Mouse (Mus musculus): ENCODE results near the gene Gm20388. TPM values are rescaled to one million over a fixed set of nuclear protein-coding genes. Genes with fewer than 3 reads are reported as not detected.
A peak's percentile ranks its signal among the peaks of the same experiment; 100 is the strongest.

Gene Gm20388
- 18.7 and 24.4 TPM in 2 replicates for polyA plus RNA-seq (2012; rRNA removed)

- H3K27ac ChIP-seq (ENCODE audit: insufficient read depth, low read length) = peak within 1 kb of the TSS; percentile 95
- WGBS = under 1% methylated on average over 90 of the region's 97 CpGs
- H3K27me3 ChIP-seq (ENCODE audit: control insufficient read depth, insufficient read depth, low read length) = no peaks in the 10 kb centered on the region
- H3K4me3 ChIP-seq (replicated peaks; ENCODE audit: insufficient read depth, low read depth, low read length) = peak within 1 kb of the TSS; percentile 88
- DNase-seq = peak; percentile 92 to 98
- peaks cover 4% of the 10 kb centered on the region for H3K4me1 ChIP-seq (ENCODE audit: control insufficient read depth, insufficient read depth, low read length)
- TF ChIP-seq CTCF (IDR thresholded peaks at IDR 0.05; ENCODE audit: borderline replicate concordance, insufficient read depth, low read depth, low read length) (no peak), POLR2A (IDR thresholded peaks at IDR 0.05; ENCODE audit: borderline replicate concordance, insufficient read depth, low read length) (peak; percentile 82)
These were observed at the start of gene Gm20388 for GRCm38 (mm10) chr8:119910547-119911257. Gene Gm20388 (plus strand): TSS chr8:119910841.

- Histone ChIP-seq H3K4me3 (replicated peaks; ENCODE audit: insufficient read depth, low read depth, low read length) (peak within 1 kb of the TSS; percentile 81), H3K27ac (ENCODE audit: insufficient read depth, low read length) (peak within 1 kb of the TSS; percentile 36), H3K4me1 (ENCODE audit: control insufficient read depth, insufficient read depth, low read length) (no peaks in the 10 kb centered on the region), H3K27me3 (ENCODE audit: control insufficient read depth, insufficient read depth, low read length) (no peaks in the 10 kb centered on the region)
- 2% methylated on average over 35 of the region's 35 CpGs for WGBS
- TF ChIP-seq CTCF (IDR thresholded peaks at IDR 0.05; ENCODE audit: borderline replicate concordance, insufficient read depth, low read depth, low read length) (no peak), POLR2A (IDR thresholded peaks at IDR 0.05; ENCODE audit: borderline replicate concordance, insufficient read depth, low read length) (peak; percentile 69)
- peak; percentile 96 to 97 for DNase-seq
These were observed 48.8 kb upstream of the Gm20388 start, which contains the start of gene Klhl36 for GRCm38 (mm10) chr8:119861706-119862389. Gene Klhl36 (plus strand): TSS chr8:119862266.

GRCm38 (mm10) chr8:119862390-119862734, 48.3 kb upstream of the Gm20388 start:
- Histone ChIP-seq H3K4me1 (ENCODE audit: control insufficient read depth, insufficient read depth, low read length) (no peaks in the 10 kb centered on the region), H3K27me3 (ENCODE audit: control insufficient read depth, insufficient read depth, low read length) (no peaks in the 10 kb centered on the region), H3K27ac (ENCODE audit: insufficient read depth, low read length) (peak overlapping the region; percentile 36), H3K4me3 (replicated peaks; ENCODE audit: insufficient read depth, low read depth, low read length) (peak overlapping the region; percentile 81)
- no peak for DNase-seq
- under 1% methylated on average over 19 of the region's 19 CpGs for WGBS
- no peak for TF ChIP-seq CTCF (IDR thresholded peaks at IDR 0.05; ENCODE audit: borderline replicate concordance, insufficient read depth, low read depth, low read length)
- no peak for TF ChIP-seq POLR2A (IDR thresholded peaks at IDR 0.05; ENCODE audit: borderline replicate concordance, insufficient read depth, low read length)

DNA sequence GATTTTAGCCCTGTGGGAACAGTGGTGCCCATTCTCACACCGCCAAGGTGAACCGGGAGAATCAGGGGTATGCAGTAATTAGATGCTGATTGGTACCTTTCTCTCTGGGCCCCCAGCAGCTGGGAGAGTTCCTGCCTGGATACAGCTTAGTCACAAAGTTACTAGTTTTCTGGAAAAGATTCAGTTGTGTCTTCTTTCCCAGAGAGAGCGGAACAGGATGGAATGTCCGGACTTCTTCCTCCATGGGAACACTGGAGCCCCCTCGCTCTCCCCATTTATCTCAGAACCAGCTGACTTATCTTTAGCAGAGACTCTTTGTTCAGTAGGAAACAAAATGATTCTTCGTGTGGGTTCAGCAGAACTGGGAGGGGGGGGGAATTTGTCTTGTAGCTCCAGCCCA, 47.9 kb upstream of the Gm20388 start:
- 40% methylated on average over 6 of the region's 6 CpGs for WGBS
- no peaks in the 10 kb centered on the region for H3K4me1 ChIP-seq (ENCODE audit: control insufficient read depth, insufficient read depth, low read length)
- no peak for TF ChIP-seq CTCF (IDR thresholded peaks at IDR 0.05; ENCODE audit: borderline replicate concordance, insufficient read depth, low read depth, low read length)
- no peak for TF ChIP-seq POLR2A (IDR thresholded peaks at IDR 0.05; ENCODE audit: borderline replicate concordance, insufficient read depth, low read length)
- DNase-seq = no peak
- peak overlapping the region; percentile 81 for H3K4me3 ChIP-seq (replicated peaks; ENCODE audit: insufficient read depth, low read depth, low read length)
- H3K27ac ChIP-seq (ENCODE audit: insufficient read depth, low read length) = no peak overlapping the region
- H3K27me3 ChIP-seq (ENCODE audit: control insufficient read depth, insufficient read depth, low read length) = no peaks in the 10 kb centered on the region

- Histone ChIP-seq H3K27ac (ENCODE audit: insufficient read depth, low read length) (no peak overlapping the region), H3K27me3 (ENCODE audit: control insufficient read depth, insufficient read depth, low read length) (no peaks in the 10 kb centered on the region), H3K4me1 (ENCODE audit: control insufficient read depth, insufficient read depth, low read length) (no peaks in the 10 kb centered on the region), H3K4me3 (replicated peaks; ENCODE audit: insufficient read depth, low read depth, low read length) (no peak overlapping the region)
- TF ChIP-seq CTCF (IDR thresholded peaks at IDR 0.05; ENCODE audit: borderline replicate concordance, insufficient read depth, low read depth, low read length) (no peak), POLR2A (IDR thresholded peaks at IDR 0.05; ENCODE audit: borderline replicate concordance, insufficient read depth, low read length) (no peak)
- WGBS = 77% methylated on average over 20 of the region's 20 CpGs
- DNase-seq = no peak
These were observed 41.0 kb upstream of the Gm20388 start for GRCm38 (mm10) chr8:119869616-119870015.

GRCm38 (mm10) chr8:119873181-119873580, 37.5 kb upstream of the Gm20388 start:
- TF ChIP-seq POLR2A (IDR thresholded peaks at IDR 0.05; ENCODE audit: borderline replicate concordance, insufficient read depth, low read length) = no peak
- no peak for TF ChIP-seq CTCF (IDR thresholded peaks at IDR 0.05; ENCODE audit: borderline replicate concordance, insufficient read depth, low read depth, low read length)
- Histone ChIP-seq H3K27ac (ENCODE audit: insufficient read depth, low read length) (no peak overlapping the region), H3K4me3 (replicated peaks; ENCODE audit: insufficient read depth, low read depth, low read length) (no peak overlapping the region), H3K27me3 (ENCODE audit: control insufficient read depth, insufficient read depth, low read length) (no peaks in the 10 kb centered on the region), H3K4me1 (ENCODE audit: control insufficient read depth, insufficient read depth, low read length) (no peaks in the 10 kb centered on the region)
- 95% methylated on average over 1 of the region's 1 CpGs for WGBS
- no peak for DNase-seq

- H3K4me1 ChIP-seq (ENCODE audit: control insufficient read depth, insufficient read depth, low read length) = peaks cover 7% of the 10 kb centered on the region
- whole genome bisulfite sequencing = 65% methylated on average over 6 of the region's 6 CpGs
- no peak for DNase-seq
- H3K4me3 ChIP-seq (replicated peaks; ENCODE audit: insufficient read depth, low read depth, low read length) = no peak overlapping the region
- no peak overlapping the region for H3K27ac ChIP-seq (ENCODE audit: insufficient read depth, low read length)
- H3K27me3 ChIP-seq (ENCODE audit: control insufficient read depth, insufficient read depth, low read length) = no peaks in the 10 kb centered on the region
- TF ChIP-seq CTCF (IDR thresholded peaks at IDR 0.05; ENCODE audit: borderline replicate concordance, insufficient read depth, low read depth, low read length) (no peak), POLR2A (IDR thresholded peaks at IDR 0.05; ENCODE audit: borderline replicate concordance, insufficient read depth, low read length) (no peak)
These were observed 29.3 kb upstream of the Gm20388 start for GRCm38 (mm10) chr8:119881301-119881700.

DNA sequence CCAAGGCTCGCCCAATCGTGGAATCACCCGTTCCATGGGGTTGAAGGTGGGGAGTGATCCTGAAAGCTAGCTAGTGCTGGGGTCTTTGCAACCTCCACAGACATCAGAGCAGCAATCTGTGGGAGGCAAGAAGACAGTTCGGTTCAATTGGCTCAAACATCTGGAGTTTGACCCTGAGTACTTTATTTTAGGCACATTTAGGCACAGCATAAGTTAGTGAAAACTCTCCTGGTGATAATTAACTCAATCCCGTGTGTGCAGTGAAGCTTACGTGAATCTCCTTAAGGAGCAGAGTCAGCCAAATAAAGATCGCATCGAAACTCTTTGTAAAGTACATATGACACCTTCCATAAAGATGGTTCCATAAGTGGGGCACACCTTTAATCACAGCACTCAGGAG, 28.7 kb upstream of the Gm20388 start:
- Histone ChIP-seq H3K27ac (ENCODE audit: insufficient read depth, low read length) (no peak overlapping the region), H3K27me3 (ENCODE audit: control insufficient read depth, insufficient read depth, low read length) (no peaks in the 10 kb centered on the region), H3K4me1 (ENCODE audit: control insufficient read depth, insufficient read depth, low read length) (peaks cover 7% of the 10 kb centered on the region), H3K4me3 (replicated peaks; ENCODE audit: insufficient read depth, low read depth, low read length) (no peak overlapping the region)
- no peak for DNase-seq
- 82% methylated on average over 8 of the region's 8 CpGs for WGBS
- TF ChIP-seq POLR2A (IDR thresholded peaks at IDR 0.05; ENCODE audit: borderline replicate concordance, insufficient read depth, low read length) = no peak
- TF ChIP-seq CTCF (IDR thresholded peaks at IDR 0.05; ENCODE audit: borderline replicate concordance, insufficient read depth, low read depth, low read length) = no peak
